Mouse (Mus musculus) common myeloid progenitor, adult 5-6 weeks (primary cell): ENCODE results near the gene Adh7. TPM values are rescaled to one million over a fixed set of nuclear protein-coding genes. Genes with fewer than 3 reads are reported as not detected.

Source experiments
- total RNA-seq: library from RNA; stranded (forward); fragments of 200-1000, 187-1606 nt; gene quantifications from 2 replicates; pipeline ENCODE4 v1.2.3, GENCODE M21; 2017

The Adh7 gene
- total RNA-seq, 1 experiment from 2014 or later, result not detected

Other genes starting within 250 kb of the Adh7 start
- 387 and 417 TPM in 2 replicates for gene Dapp1, start 236.2 kb upstream of the Adh7 start, total RNA-seq
- gene 1110002E22Rik, start 152.7 kb upstream of the Adh7 start, total RNA-seq, result not detected in 2 replicates
- gene Gm5105, start 150.4 kb upstream of the Adh7 start, total RNA-seq, result not detected in 2 replicates
- gene Trmt10a, start 74.3 kb upstream of the Adh7 start, total RNA-seq, result 9.6 and 28.1 TPM in 2 replicates
- gene Mttp, start 72.8 kb upstream of the Adh7 start, total RNA-seq, result 1.2 and 4.3 TPM in 2 replicates
- not detected in 2 replicates for gene 4930579F01Rik, start 23.9 kb upstream of the Adh7 start, total RNA-seq
- not detected in 2 replicates for gene Adh1, start 43.2 kb downstream of the Adh7 start, total RNA-seq
- not detected in 2 replicates for gene Adh6a, start 95.5 kb downstream of the Adh7 start, total RNA-seq
- gene Adh6b, start 124.0 kb downstream of the Adh7 start, total RNA-seq, result not detected in 2 replicates
- not detected in 2 replicates for gene Adh4, start 197.7 kb downstream of the Adh7 start, total RNA-seq
- gene Adh5, start 225.3 kb downstream of the Adh7 start, total RNA-seq, result 139 and 141 TPM in 2 replicates